Mouse (Mus musculus) embryonic fibroblast, embryonic 13.5 days (primary cell): ENCODE data around the gene Srp9.
A peak's percentile ranks its signal among the peaks of the same experiment; 100 is the strongest.

ENCODE experiments used
- CTCF ChIP-seq: IDR thresholded peaks from 2 replicates; pipeline ENCODE4 v1.5.1; 2011; ENCODE audit warnings: mild to moderate bottlenecking, control low read depth, low read length, moderate library complexity, borderline replicate concordance; ENCODE audit not compliant: insufficient read depth
- POLR2A ChIP-seq: IDR thresholded peaks from 2 replicates; pipeline ENCODE4 v1.6.1; 2011; ENCODE audit warnings: low read depth, mild to moderate bottlenecking, control low read depth, low read length, moderate library complexity

- no peak for TF ChIP-seq POLR2A
- peak; percentile 54; the same call in 1 of the 2 replicates for TF ChIP-seq CTCF
Measured at GRCm38 (mm10) chr1:182130830-182131229, 6.3 kb downstream of the Srp9 start.
